Mouse (Mus musculus) megakaryocyte, embryonic 14.5 days (primary cell): Measurements from ENCODE around the gene Car5a.

Source experiments
- FLI1 ChIP-seq: IDR thresholded peaks from 2 replicates; pipeline ENCODE4 v1.6.1; 2012; ENCODE audit warnings: low read length, inconsistent platforms, mixed read lengths
- GATA1 ChIP-seq: IDR thresholded peaks from 3 replicates; pipeline ENCODE4 v1.6.1; 2012; ENCODE audit warnings: mixed read lengths, low read length, inconsistent platforms, borderline replicate concordance

- TF ChIP-seq FLI1 (no peak), GATA1 (no peak)
Observed at GRCm38 (mm10) chr8:121966110-121966509, 21.4 kb upstream of the Car5a start.
